Mouse (Mus musculus) layer of hippocampus, adult 2 months (tissue): ENCODE measurements at regions not wholly inside any gene's neighbourhood (a gene's known extent, or its start where the extent isn't known, plus 50 kb on each side); places are given as distances from the start of the nearest gene placed in this dataset.

ENCODE experiments used
- DNase-seq, 2 experiments: peaks; one replicate each; pipeline ENCODE4 v3.0.0; 2022; ENCODE audit warnings: low spot score in 2 of 2
- H3K27ac ChIP-seq: fragments of 200-600 bp; 2 replicates; pipeline ENCODE4 v1.8.1; 2022
- H3K4me3 ChIP-seq: fragments of 200-600 bp; 2 replicates; pipeline ENCODE4 v1.8.1; 2022; ENCODE audit warnings: mild to moderate bottlenecking
- CTCF ChIP-seq: fragments of 200-600 bp; conservative IDR thresholded peaks from 2 replicates; pipeline ENCODE4 v1.8.1; 2022; ENCODE audit warnings: antibody characterized with exemption, mild to moderate bottlenecking, moderate library complexity

- TF ChIP-seq CTCF = no peak
- no peak overlapping the region for H3K27ac ChIP-seq
- no peak for DNase-seq
- no peak overlapping the region for H3K4me3 ChIP-seq
Observed at GRCm38 (mm10) chr15:67890612-67891304, 1390.0 kb upstream of the Lrrc6 start.

GRCm38 (mm10) chr15:67888548-67888947 is 1387.8 kb upstream of the Lrrc6 start:
- no peak for TF ChIP-seq CTCF
- Histone ChIP-seq H3K4me3 (no peak overlapping the region), H3K27ac (no peak overlapping the region)
- DNase-seq = no peak

- TF ChIP-seq CTCF = no peak
Observed at GRCm38 (mm10) chr15:67855291-67855690, 1354.6 kb upstream of the Lrrc6 start.

GRCm38 (mm10) chr15:67850118-67850517 is 1349.4 kb upstream of the Lrrc6 start:
- Histone ChIP-seq H3K27ac (no peak overlapping the region), H3K4me3 (no peak overlapping the region)
- TF ChIP-seq CTCF = no peak
- DNase-seq = peak in 1 of 2 experiments; percentile 28

More at GRCm38 (mm10) chr15:67855291-67855690, 1354.6 kb upstream of the Lrrc6 start:
- Histone ChIP-seq H3K4me3 (no peak overlapping the region), H3K27ac (no peak overlapping the region)
- DNase-seq = no peak

DNA sequence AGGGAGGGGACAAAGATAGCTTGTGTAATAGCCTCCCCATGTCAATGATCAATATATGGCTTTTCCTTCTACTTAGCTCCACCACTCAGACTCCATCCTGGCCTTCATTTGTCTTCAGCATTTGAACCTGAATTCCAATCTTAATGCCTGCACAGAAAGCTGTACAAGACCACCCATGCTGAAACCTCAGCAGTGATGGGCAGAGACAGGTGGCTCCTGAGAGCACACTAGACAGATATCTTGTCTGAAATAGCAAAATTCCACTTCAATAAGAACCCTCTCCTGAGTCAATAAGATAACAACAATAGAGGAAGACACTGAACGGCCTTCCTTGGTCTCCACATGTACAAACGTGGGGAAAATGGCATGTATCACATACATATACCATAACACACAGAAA is 1345.0 kb upstream of the Lrrc6 start:
- no peak for TF ChIP-seq CTCF
- Histone ChIP-seq H3K4me3 (no peak overlapping the region), H3K27ac (no peak overlapping the region)
- DNase-seq = no peak

- TF ChIP-seq CTCF = no peak
- H3K4me3 ChIP-seq = no peak overlapping the region
- peak overlapping the region; percentile 61; the same call in 1 of the 2 replicates for H3K27ac ChIP-seq
- DNase-seq = peak; percentile 81 to 90
Observed at GRCm38 (mm10) chr15:67840671-67841070, 1340.0 kb upstream of the Lrrc6 start.

DNA sequence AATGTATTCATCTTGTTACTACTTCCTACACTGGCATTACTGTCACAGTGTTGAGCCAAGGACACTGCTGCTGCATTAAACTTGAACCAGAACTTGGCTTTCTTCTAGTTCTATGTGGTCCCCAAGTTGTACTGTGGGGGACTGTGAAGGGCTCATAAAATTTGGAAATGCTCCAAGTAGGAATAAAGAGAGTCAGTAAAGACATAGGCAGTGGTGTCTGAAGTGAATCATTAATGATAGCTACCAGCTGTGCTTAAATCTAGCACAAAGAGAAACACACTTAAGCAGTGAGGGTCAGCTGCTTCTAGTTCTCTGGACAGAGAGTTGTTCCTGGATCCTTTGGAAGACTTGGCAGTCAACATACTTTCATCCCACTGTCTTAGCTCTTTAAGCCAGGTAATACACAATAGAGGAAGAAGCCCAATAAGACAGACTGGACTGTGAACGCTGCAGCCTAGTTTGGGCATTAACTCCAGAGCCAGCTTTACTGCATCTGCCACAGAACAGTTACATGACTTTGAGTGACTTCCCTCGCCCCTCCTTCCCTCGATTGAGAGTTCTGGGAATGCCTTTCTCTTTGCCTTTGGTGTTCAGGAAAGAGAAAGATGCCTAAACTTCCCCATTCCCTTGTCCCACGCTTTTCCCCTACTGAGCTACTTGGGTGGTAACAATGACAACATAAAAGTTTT is 1325.2 kb upstream of the Lrrc6 start:
- TF ChIP-seq CTCF = no peak
- Histone ChIP-seq H3K4me3 (no peak overlapping the region), H3K27ac (no peak overlapping the region)
- no peak for DNase-seq

DNA sequence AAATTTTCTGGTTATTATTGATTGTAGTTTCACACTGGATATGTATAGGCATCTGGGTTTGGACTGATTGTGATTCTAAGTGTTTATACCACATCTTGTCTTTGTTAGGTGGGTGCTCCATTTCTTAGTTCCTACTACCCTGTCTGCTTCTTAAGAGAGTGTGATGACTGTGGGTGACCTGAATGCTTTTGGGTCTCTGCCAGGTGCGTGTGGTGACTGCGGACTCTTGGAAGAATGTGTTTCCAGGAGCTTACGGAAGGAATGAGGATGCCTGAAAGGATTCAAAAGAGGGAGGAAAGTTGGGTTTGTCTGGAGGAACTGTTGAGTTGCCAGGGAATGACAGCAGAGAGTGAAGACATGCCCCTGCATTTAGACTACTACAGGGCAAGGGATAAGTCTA is 1322.5 kb upstream of the Lrrc6 start:
- no peak for DNase-seq
- Histone ChIP-seq H3K27ac (no peak overlapping the region), H3K4me3 (no peak overlapping the region)
- no peak for TF ChIP-seq CTCF

- H3K27ac ChIP-seq = no peak overlapping the region
- no peak overlapping the region for H3K4me3 ChIP-seq
- TF ChIP-seq CTCF = no peak
- DNase-seq = no peak
Observed at GRCm38 (mm10) chr15:67799871-67800270, 1299.2 kb upstream of the Lrrc6 start.

DNA sequence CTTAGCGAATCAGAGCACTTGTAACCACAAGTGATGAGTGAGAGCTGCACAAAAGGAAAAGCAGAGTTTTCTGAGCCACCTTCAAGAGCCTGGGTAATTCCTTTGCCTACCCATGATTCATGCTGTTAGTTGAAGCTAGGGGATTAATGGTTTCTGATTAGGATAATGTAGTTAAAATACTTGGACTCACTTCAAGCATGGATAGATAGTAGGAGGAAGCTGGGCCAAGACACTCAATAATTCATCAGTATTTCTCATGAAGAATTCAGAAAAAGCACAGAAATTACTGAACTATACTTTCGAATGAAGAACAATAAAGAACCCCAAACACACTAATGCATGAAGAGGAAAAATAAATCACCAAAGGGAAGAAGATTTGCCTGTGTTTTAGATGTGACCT is 1294.9 kb upstream of the Lrrc6 start:
- TF ChIP-seq CTCF = no peak
- Histone ChIP-seq H3K4me3 (no peak overlapping the region), H3K27ac (no peak overlapping the region)
- no peak for DNase-seq

GRCm38 (mm10) chr15:67792822-67793221 is 1292.1 kb upstream of the Lrrc6 start:
- Histone ChIP-seq H3K4me3 (no peak overlapping the region), H3K27ac (no peak overlapping the region)
- no peak for TF ChIP-seq CTCF
- no peak for DNase-seq

DNA sequence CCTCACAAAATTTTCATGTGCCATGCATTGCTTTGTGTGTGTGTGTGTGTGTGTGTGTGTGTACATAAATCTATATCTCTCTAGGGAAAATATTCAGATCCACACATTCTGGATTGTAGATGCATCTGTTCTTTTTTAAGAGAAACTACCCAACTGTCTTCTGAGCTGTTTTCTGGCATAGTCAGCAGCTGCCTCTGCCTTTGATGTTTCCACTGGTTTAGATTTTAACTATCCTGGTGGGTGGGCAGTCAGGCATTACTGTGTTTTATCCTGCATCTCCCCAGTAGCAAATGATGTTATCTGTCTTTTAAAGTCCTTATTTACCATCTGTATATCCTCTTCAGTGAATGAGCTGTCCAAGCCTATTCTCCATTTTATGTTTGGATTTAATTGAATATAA is 1287.9 kb upstream of the Lrrc6 start:
- TF ChIP-seq CTCF = no peak
- no peak for DNase-seq
- Histone ChIP-seq H3K4me3 (no peak overlapping the region), H3K27ac (no peak overlapping the region)

DNA sequence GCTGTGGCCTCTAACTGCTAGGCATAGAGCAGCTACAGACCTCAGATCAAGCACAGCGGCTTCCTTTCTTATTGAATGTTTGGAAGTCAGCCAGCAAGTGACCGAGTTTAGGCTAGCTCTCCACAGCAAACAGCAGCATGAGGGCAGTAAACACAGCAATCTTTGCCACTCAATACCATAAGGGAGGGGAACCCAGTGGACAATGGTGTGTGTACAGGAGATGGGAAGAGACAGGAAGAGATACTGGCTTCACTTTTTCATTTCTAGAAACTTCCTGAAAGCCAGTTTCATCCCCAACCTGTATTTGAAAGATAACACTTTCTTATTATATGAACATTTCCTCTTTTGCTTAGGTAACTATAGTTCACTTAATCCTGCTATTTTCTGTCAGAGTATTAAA is 1284.9 kb upstream of the Lrrc6 start:
- TF ChIP-seq CTCF = no peak
- DNase-seq = no peak
- Histone ChIP-seq H3K27ac (no peak overlapping the region), H3K4me3 (no peak overlapping the region)

- no peak for TF ChIP-seq CTCF
- H3K27ac ChIP-seq = no peak overlapping the region
- no peak for DNase-seq
- no peak overlapping the region for H3K4me3 ChIP-seq
Observed at GRCm38 (mm10) chr15:67783754-67784153, 1283.0 kb upstream of the Lrrc6 start.

- no peak overlapping the region for H3K4me3 ChIP-seq
- no peak overlapping the region for H3K27ac ChIP-seq
- TF ChIP-seq CTCF = no peak
- no peak for DNase-seq
Observed at GRCm38 (mm10) chr15:67782505-67782904, 1281.8 kb upstream of the Lrrc6 start.
